Mouse (Mus musculus): ENCODE data around the gene Igsf11. TPM values are rescaled to one million over a fixed set of nuclear protein-coding genes. Genes with fewer than 3 reads are reported as not detected.
"Not testable (repeated sequence)": the region's sequence is repeated elsewhere in the genome, so short reads cannot be mapped to it uniquely, and the experiment has no call there.

Igsf11 gene
- total RNA-seq, 1 experiment from 2014 or later, result not detected

DNA sequence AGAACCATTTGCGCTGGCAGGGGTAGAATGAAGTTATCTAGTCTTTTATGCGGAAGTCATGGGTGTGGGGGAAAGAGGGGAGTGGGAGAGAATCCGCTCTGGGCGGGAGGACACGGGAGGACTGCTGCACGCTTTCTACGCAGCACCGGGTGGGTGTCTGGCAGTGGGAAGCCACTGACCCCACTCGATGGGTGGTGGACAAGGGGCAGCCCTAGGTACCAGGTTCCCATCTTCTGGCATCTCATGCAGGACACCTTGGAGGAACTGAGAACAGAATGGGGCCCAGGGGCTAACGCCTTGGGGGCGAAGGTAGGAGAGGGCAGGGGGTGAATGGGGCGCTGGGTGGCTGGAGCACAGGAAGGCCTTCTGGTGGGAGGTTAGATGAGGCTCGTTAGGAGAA is 83.7 kb downstream of the Igsf11 start:
- no peak for ATAC-seq (ENCODE audit: extremely low read depth, insufficient number of reproducible peaks, low FRiP score, poor library complexity, severe bottlenecking)

DNA sequence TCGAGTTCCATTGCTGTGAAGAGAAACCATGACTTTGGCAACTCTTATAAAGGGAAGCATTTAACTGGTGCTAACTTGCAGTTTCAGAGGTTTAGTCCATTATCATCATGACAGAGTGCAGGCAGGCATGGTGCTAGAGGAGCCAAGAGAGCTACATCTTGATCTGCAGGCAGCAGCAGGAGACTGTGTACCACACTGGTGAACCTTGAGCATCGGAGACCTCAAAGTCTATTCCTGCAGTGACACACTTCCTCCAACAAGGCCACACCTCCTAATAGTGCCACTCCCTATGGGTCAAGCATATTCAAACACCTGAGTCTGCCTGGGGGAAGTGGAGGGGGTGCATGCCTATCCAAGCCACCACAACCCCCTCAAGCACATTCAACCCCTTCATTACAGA is 86.1 kb downstream of the Igsf11 start:
- ATAC-seq (ENCODE audit: extremely low read depth, insufficient number of reproducible peaks, low FRiP score, poor library complexity, severe bottlenecking), result no peak

DNA sequence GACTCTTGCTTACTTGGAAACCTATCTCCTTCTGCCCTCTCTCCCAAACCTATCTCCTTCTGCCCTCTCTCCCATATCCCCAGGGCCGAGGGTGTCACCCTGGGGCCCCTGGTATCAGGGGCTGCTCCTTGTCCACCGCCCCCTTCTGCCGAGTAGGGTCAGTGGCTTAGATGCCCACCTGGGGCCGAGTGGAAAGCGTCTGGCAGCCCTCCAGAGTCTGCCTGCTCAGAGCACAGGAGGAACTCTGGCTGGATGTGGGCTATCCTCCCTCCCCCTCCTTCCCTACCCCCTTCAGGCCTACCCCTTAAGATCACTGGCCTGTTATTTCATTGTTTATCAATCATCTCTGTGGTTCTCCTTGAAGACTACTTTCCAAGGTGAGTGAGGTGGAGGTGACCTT is 88.1 kb downstream of the Igsf11 start:
- ATAC-seq (ENCODE audit: extremely low read depth, insufficient number of reproducible peaks, low FRiP score, poor library complexity, severe bottlenecking), result no peak

DNA sequence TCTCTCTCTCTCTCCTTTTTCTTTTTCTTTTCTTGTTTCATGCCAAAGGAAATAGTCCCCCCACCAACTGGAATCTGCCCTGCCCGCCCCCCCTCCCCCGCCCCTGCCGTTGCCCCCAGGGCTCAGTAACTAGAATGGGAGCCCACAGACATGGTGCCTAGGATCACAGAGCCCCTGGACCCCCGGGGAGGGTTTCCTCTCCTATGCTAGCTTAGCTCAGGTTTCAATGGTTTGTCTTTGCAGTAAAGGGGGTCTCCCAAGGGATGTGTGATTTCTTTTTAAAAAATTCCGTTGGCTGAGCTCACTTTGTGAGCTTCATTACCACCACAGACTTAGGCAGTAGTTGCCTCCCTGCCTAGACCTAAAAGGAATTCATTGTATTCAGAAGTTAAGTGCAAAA is 89.6 kb downstream of the Igsf11 start:
- no peak for ATAC-seq (ENCODE audit: extremely low read depth, insufficient number of reproducible peaks, low FRiP score, poor library complexity, severe bottlenecking)

DNA sequence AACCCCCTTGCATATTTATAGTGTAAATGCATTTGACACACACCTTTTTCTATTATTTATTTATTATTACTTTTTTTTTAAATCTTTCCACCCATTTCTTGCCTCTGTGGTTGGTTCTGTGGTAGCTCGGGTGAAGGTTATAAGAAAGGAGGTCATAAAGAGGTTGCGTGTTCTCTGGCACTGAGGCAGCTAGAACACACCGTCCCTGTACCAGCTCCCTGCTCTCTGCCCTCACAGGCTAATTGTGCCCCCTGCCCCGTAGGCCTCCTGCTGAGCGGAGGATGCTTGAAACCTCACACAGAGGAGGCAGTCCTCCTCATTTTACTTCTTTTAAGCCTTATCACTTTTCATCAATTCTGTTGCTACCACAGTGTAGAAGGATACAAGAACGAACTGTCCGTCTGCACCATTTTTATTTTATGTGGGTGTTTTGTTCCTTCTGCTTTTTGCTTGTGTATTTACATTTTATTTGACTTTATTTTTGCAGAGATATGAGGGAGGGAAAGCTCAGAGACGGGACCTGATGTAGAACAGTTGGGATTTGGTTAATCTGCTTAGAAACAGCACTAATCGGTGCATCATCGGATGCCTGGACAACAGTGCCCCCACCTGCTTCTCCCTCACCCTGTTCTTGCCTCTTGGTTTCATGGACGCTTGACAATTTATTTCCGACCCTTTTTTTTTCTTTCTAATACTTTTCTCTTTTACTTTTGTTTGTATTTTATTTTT is 90.2 kb downstream of the Igsf11 start:
- no peak for ATAC-seq (ENCODE audit: extremely low read depth, insufficient number of reproducible peaks, low FRiP score, poor library complexity, severe bottlenecking)

DNA sequence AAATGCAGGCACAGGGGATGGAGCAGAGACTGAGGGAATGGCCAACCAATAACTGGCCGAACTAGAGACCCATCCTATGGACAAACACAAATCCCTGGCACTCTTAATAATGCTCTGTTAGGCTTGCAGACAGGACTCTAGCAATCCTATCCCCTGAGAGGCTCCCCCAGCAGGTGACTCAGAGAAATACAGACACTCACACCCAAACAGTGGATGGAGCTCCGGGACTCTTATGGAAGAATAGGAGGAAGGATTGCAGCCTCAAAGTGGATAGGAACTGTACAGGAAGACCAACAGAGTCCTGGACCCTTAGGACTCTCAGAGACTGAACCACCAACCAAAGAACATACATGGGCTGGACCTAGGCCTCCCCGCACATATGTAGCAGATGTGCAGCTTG is 91.4 kb downstream of the Igsf11 start:
- ATAC-seq (ENCODE audit: extremely low read depth, insufficient number of reproducible peaks, low FRiP score, poor library complexity, severe bottlenecking), result not testable (repeated sequence)

DNA sequence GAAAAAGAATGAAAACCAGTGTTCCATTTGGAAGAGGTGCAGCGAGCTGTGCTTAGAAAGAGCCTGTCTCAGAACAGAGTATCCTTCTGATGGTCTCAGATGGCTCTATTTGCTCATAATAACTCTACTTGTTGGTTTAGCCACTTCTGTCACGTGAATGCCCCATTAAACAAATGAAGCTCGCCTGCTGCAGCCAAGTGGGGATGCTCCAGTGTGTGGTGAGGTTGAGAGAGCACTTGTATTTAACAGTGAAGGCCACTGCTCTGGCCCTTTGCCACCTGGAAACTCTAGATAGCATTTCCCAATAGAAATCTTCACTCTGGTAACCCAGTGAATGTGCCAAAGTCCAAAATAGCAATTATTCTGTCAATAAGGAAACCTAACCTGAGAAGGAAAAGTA is 92.9 kb downstream of the Igsf11 start:
- ATAC-seq (ENCODE audit: extremely low read depth, insufficient number of reproducible peaks, low FRiP score, poor library complexity, severe bottlenecking), result no peak

DNA sequence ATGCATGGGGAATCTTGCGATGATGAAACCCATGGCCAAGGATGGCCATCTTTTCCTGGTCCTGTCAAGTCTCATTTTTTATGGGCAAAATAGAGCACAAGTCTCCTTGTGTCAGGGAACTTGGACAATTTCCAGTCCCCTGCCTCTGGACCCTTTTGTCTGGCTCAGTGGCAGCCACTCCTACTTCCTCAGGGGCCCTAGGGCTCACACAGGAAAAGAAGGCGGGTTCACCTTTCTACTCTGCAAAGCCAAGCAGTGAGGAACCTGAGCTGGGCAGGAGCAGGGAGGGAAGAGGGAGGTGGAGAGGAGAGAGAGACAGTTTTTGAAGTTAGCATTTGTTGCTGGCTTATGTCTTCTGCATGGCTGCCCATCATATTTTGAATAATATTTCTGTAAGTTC is 93.9 kb downstream of the Igsf11 start:
- ATAC-seq (ENCODE audit: extremely low read depth, insufficient number of reproducible peaks, low FRiP score, poor library complexity, severe bottlenecking), result no peak

DNA sequence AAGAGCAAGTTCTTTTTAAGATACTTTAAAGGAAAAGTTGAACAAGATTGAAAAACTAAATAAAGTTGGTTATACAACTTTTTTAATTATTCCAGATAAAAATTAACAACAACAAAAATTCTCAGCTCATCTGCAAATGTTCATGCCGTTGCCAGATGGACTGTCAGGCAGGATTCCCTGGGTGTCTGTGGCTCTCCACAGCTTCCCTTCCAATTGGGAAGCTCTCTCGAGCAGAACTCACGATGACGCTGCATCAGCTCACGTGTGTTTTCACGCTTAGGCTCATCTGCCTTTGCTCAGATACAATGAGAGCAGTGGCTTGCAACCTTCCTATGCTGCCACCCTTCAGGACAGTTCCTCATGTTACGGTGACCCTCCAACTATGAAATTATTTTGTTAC is 101.2 kb downstream of the Igsf11 start:
- no peak for ATAC-seq (ENCODE audit: extremely low read depth, insufficient number of reproducible peaks, low FRiP score, poor library complexity, severe bottlenecking)

DNA sequence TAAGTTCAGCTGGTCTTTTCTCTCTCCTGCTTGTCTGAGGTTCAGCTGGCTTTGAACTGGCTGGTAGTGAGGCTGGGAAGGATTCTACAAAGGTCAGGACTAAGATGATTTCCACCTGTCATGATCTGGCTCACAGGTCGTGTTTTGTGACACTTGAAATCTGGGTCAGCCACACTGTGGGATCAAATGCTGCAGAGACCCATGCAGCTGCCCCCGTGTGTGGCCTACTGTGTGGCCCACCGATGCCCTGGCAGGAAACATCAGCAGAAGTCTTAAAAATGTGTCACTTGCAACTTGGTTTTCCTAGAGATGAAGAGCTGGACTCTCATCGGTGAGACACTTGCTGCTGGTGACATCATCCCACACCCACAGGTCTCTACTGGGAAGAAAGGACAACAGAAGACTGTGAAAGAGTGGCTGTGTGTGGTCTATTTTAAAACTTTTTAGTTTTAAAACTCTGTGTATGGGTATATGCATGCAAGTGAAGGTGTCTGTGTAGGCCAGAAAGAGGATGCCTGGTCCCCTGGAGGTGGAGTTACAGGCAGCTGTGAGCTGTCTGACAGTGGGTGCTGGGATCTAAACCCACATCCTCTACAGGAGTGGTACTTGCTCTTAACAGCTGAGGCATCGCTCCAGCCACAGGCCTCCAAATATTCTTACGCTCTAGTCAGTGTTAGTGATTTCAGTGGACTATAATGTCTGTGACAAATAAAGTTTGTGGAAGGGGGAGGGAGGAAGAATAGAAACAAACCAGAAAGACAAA is 106.2 kb downstream of the Igsf11 start:
- ATAC-seq (ENCODE audit: extremely low read depth, insufficient number of reproducible peaks, low FRiP score, poor library complexity, severe bottlenecking), result no peak

DNA sequence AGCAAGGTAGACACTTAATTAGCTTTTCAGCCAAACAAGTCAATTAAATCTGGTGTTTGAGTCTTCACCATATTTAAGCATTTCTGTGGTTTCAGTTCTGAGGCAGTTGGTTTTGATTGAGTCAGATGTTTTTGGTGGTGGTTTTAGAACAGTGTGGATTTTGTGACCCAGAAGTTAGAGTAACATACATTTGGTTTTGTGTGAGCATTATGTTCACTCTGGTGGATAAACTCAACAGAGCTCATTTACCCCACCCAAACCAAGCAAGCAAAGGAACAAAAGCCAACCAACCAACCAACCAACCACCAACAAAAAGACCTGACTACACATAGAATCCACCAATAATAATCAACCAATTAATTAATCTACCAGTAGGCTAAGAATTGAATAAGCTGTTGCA is 106.8 kb downstream of the Igsf11 start:
- no peak for ATAC-seq (ENCODE audit: extremely low read depth, insufficient number of reproducible peaks, low FRiP score, poor library complexity, severe bottlenecking)

DNA sequence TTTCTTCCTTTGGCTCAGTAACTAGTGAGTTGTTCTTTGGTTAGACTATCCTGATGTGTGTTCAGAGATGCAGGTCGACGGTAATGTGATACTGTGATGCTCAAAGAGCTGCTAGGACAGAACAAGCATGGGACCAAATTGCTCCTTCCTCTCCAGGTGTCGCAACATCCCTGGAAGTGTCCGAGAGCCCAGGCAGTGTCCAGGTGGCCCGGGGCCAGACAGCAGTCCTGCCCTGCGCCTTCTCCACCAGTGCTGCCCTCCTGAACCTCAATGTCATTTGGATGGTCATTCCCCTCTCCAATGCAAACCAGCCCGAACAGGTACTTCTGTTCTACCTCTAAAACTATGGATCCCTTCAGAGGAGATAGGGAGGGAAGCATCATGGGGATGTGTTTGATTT is 114.5 kb downstream of the Igsf11 start:
- ATAC-seq (ENCODE audit: extremely low read depth, insufficient number of reproducible peaks, low FRiP score, poor library complexity, severe bottlenecking), result no peak

DNA sequence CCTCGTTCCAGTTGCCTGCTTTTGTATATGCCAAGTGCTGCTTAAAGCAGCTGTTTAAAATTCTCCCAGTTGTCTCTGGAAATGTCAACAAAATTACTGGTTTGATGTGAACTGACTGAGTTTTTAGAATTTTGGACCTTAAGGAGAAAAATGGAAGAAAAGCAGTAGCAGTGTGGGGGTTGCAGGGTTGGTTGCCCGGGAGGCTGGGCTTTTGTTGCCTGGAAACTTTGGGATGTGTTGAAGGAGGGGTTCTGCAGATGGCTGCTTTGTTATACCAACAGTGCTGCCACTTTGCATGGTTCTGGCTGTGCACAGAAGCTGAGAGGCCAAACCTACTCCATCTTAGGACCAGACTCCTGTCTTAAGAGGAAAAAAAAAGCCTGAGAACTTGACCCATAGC is 127.0 kb downstream of the Igsf11 start:
- no peak for ATAC-seq (ENCODE audit: extremely low read depth, insufficient number of reproducible peaks, low FRiP score, poor library complexity, severe bottlenecking)

DNA sequence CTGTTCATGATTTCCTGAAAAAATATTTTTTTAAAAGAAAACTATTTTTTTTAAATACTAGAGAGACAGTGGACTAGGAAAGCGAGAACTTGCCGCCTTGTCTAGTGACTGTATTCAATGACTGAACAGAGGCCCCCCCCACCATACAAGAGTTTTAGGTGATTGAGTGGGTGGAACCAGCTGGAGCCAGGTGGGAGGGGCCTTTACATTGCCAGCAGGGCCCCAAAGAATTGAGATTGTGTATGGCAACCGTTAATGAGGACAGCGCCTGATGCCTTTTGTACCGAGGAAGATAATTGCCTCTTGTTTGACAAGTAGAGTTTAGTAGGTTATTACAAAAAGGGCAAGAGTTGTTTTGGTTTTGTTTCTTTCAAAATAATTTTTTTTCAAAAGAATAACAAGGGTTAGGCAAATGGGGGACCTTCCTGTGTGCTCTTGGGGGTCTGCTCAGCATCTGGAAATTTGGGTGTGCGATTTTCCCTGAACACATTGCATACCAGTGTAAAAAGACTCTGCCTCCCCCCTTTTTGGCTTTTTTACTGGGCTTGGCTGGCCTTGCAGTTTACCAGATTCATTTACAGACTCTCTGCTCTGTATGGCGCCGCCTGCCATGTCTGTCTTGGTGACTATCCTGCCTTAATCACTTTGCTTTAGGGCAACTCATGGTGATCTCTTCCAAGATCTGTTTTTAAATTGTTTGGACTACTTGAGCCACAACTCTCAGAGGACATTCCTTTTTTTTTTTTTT is 133.7 kb downstream of the Igsf11 start:
- ATAC-seq (ENCODE audit: extremely low read depth, insufficient number of reproducible peaks, low FRiP score, poor library complexity, severe bottlenecking), result no peak

DNA sequence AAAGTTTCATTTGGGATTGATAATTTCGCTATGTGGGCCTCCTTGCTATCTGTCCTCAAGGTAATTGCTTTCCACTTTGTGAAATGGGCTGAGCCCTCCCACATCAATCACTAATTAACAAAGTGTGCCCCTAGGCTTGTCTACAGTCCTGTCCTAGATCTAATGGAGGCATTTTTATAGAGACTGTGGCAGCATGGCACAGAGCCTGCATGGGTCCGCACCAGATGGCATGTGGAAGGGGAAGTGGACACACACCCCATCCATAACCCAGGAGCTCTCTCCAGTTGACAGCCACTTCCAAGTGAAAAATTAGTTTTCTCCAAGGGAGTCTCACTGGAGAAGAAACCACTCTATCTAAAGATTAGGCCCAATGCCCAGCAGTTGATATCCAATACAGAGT is 138.9 kb downstream of the Igsf11 start:
- no peak for ATAC-seq (ENCODE audit: extremely low read depth, insufficient number of reproducible peaks, low FRiP score, poor library complexity, severe bottlenecking)

DNA sequence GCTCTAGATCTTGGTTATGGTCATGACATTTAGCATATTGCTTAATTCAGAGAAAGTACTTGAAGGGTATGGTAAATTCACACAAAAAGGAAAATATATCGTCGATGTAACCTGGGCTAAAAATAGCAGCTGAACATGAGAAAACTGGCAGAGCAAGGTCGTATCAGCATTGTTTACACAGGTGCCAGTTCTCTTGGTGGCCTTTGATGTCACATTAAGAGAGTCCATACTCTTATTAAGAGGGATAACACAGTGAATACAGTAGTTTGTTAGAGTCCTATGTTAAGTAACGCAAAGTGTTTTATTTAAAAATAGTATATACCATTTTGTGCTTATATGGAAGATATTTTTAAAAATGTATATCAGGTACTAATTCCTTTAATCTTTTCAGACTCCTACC is 144.8 kb downstream of the Igsf11 start:
- no peak for ATAC-seq (ENCODE audit: extremely low read depth, insufficient number of reproducible peaks, low FRiP score, poor library complexity, severe bottlenecking)

DNA sequence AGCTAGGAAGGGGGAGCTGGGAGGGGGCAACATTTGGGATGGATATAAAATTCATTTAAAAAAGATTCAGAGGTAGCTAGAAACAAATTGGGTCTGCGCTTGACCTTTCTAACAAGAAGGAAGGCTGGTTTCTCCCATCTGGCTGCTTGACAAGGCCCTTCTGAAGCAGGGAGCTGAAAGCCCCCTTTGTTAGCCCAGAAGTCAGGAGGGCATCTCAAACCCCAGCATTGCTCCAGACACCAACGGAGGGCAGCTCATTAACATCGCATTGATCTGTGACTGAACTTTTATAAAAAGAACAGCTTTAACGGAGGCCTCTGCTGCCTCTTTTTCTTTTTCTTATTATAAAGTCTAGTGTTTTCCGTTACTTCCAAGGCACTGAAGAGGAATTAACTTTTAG is 151.9 kb downstream of the Igsf11 start:
- ATAC-seq (ENCODE audit: extremely low read depth, insufficient number of reproducible peaks, low FRiP score, poor library complexity, severe bottlenecking), result no peak

DNA sequence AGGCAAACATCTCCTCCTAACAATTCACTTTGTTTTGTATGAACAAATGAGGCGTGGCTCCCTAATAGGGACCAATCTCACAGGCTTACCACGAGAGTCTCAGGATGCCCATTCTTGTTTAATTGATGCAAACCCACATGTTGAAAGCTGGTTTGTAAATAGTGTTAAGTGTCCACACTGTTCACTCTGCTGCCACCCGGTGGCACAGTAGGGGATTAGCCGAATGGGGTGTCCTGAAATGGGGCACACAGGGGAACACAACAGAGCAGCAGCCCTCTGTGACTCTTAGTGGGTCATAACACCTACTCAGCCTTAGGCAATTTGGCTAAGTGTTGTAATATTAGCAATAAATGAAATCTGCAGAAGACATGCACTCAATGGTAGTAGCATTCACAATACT is 156.4 kb downstream of the Igsf11 start:
- ATAC-seq (ENCODE audit: extremely low read depth, insufficient number of reproducible peaks, low FRiP score, poor library complexity, severe bottlenecking), result no peak

DNA sequence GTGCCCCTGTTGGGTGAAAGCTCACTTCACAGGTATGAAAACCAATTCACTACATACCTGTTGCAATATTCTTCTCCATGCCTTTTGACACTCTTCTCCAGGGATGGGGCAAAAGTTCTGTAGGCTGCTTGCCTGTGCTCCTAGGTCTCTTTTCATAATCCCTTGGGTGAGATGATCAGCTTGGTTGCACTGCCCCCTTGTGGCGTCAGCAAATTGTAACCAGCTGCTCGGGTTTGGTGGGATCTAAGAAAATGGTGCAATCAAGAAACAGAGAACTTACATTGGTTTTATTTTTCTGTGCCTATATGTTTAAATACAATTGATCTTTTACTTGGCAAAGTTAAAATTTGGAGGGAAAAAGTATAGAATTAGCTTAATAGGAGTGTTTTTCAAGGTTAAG is 160.5 kb downstream of the Igsf11 start:
- no peak for ATAC-seq (ENCODE audit: extremely low read depth, insufficient number of reproducible peaks, low FRiP score, poor library complexity, severe bottlenecking)

DNA sequence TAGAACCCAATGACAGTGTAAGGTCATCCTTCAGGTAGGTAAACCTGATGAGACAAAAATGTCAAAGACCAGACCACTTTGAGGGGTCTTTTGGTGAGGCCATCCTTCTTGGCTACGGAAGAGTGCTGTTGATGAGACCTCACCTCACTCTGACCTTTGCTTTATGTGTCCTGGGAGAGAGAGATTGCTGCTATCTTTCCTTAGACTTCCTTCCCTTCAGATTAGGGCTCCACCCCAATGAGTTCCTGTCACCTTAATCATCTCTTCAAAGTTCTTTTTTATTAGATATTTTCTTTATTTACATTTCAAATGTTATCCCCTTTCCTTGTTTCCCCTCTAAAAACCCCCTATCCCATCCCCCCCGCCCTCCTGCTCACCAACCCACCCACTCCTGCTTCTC is 161.3 kb downstream of the Igsf11 start:
- ATAC-seq (ENCODE audit: extremely low read depth, insufficient number of reproducible peaks, low FRiP score, poor library complexity, severe bottlenecking), result no peak

All from neutrophil, adult 5-6 weeks (primary cell).